Mouse (Mus musculus) embryonic facial prominence, embryonic 14.5 days (tissue): ENCODE data around the gene Dpyd. TPM values are rescaled to one million over a fixed set of nuclear protein-coding genes. Genes with fewer than 3 reads are reported as not detected.

Experiments
- ATAC-seq: fragments of 200-750 bp; cut with Nextera tagmentation; 2 replicates; pipeline ENCODE4 v1.8.0; 2017; ENCODE audit warnings: low read depth, moderate number of reproducible peaks, moderate TSS enrichment
- DNase-seq: peaks from one replicate; pipeline ENCODE4 v3.0.0-alpha.2; 2015; ENCODE audit warnings: low spot score
- H3K27ac ChIP-seq: fragments of 300-500 bp; sonication (generic); replicated peaks from 2 replicates; pipeline ENCODE4 v1.5.1; 2014; ENCODE audit warnings: low read depth, mild to moderate bottlenecking, low read length, moderate library complexity
- H3K27me3 ChIP-seq: fragments of 300-500 bp; sonication (generic); replicated peaks from 2 replicates; pipeline ENCODE4 v1.6.1; 2014; ENCODE audit warnings: low read length; ENCODE audit not compliant: control insufficient read depth, insufficient read depth
- H3K36me3 ChIP-seq: fragments of 300-500 bp; sonication (generic); 2 replicates; pipeline ENCODE4 v1.6.1; 2014; ENCODE audit warnings: low read length, mixed read lengths; ENCODE audit not compliant: control insufficient read depth, insufficient read depth
- H3K4me1 ChIP-seq: fragments of 300-500 bp; sonication (generic); 2 replicates; pipeline ENCODE4 v1.6.1; 2014; ENCODE audit warnings: antibody characterized with exemption, low read length; ENCODE audit not compliant: control insufficient read depth, insufficient read depth
- H3K4me2 ChIP-seq: fragments of 300-500 bp; sonication (generic); 2 replicates; pipeline ENCODE4 v1.6.1; 2014; ENCODE audit warnings: low read depth, mild to moderate bottlenecking, low read length, moderate library complexity, mixed read lengths
- H3K4me3 ChIP-seq: fragments of 300-500 bp; sonication (generic); 2 replicates; pipeline ENCODE4 v1.5.1; 2014; ENCODE audit warnings: low read depth, mild to moderate bottlenecking, low read length
- H3K9ac ChIP-seq: fragments of 300-500 bp; sonication (generic); 2 replicates; pipeline ENCODE4 v1.6.1; 2014; ENCODE audit warnings: low read depth, mild to moderate bottlenecking, low read length, moderate library complexity, mixed read lengths
- H3K9me3 ChIP-seq: fragments of 300-500 bp; sonication (generic); 2 replicates; pipeline ENCODE4 v1.6.1; 2016; ENCODE audit warnings: low read length; ENCODE audit not compliant: control insufficient read depth
- WGBS: fragments of 180-500 bp; shearing (Covaris S2); extraction: QIAGEN DNeasy Blood & Tissue Kit; methylation state at CpG from one replicate; pipeline ENCODE4 v1.1.7; 2014; 5-methylcytosine and 5-hydroxymethylcytosine counted together
- polyA plus RNA-seq: library from polyadenylated mRNA; unstranded; fragments of >200 nt; fragmentation: Nextera tagmentation; extraction: Ambion mirVana; gene quantifications from 2 replicates; pipeline ENCODE4 v1.2.1, GENCODE M21; 2014

The Dpyd gene
- polyA plus RNA-seq, 1 experiment from 2014 or later, result 6.9 TPM

GRCm38 (mm10) chr3:119168166-119168565 lies 606.2 kb downstream of the Dpyd start:
- 64% methylated on average over 2 of the region's 2 CpGs for WGBS
- no peaks in the 10 kb centered on the region for H3K9me3 ChIP-seq
- H3K4me2 ChIP-seq, result no peak overlapping the region
- no peak for ATAC-seq
- no peak for DNase-seq
- no peak overlapping the region for H3K9ac ChIP-seq
- H3K36me3 ChIP-seq, result no peaks in the 10 kb centered on the region
- H3K27ac ChIP-seq, result no peak overlapping the region
- no peaks in the 10 kb centered on the region for H3K27me3 ChIP-seq
- no peaks in the 10 kb centered on the region for H3K4me1 ChIP-seq
- no peak overlapping the region for H3K4me3 ChIP-seq

GRCm38 (mm10) chr3:119168661-119169060 lies 606.7 kb downstream of the Dpyd start:
- no peaks in the 10 kb centered on the region for H3K27me3 ChIP-seq
- no peak overlapping the region for H3K4me3 ChIP-seq
- no peaks in the 10 kb centered on the region for H3K9me3 ChIP-seq
- no peak overlapping the region for H3K9ac ChIP-seq
- WGBS, result 19% methylated on average over 1 of the region's 1 CpGs
- ATAC-seq (no peak), DNase-seq (no peak)
- no peak overlapping the region for H3K27ac ChIP-seq
- H3K4me1 ChIP-seq, result no peaks in the 10 kb centered on the region
- H3K36me3 ChIP-seq, result no peaks in the 10 kb centered on the region
- no peak overlapping the region for H3K4me2 ChIP-seq

- H3K27me3 ChIP-seq, result no peaks in the 10 kb centered on the region
- ATAC-seq (no peak; the same call in 1 of the 2 replicates), DNase-seq (peak; percentile 54)
- no peaks in the 10 kb centered on the region for H3K36me3 ChIP-seq
- H3K4me1 ChIP-seq, result no peaks in the 10 kb centered on the region
- H3K9me3 ChIP-seq, result no peaks in the 10 kb centered on the region
- H3K27ac ChIP-seq, result no peak overlapping the region
- no peak overlapping the region for H3K4me3 ChIP-seq
- WGBS, result 86% methylated on average over 3 of the region's 3 CpGs
- no peak overlapping the region for H3K4me2 ChIP-seq
- no peak overlapping the region for H3K9ac ChIP-seq
Measured at GRCm38 (mm10) chr3:119183261-119183660, 621.3 kb downstream of the Dpyd start.

- Histone ChIP-seq H3K4me2 (no peak overlapping the region), H3K36me3 (no peaks in the 10 kb centered on the region), H3K27me3 (no peaks in the 10 kb centered on the region), H3K27ac (no peak overlapping the region), H3K4me3 (no peak overlapping the region), H3K4me1 (no peaks in the 10 kb centered on the region), H3K9me3 (no peaks in the 10 kb centered on the region), H3K9ac (no peak overlapping the region)
- ATAC-seq (no peak), DNase-seq (no peak)
- 75% methylated on average over 6 of the region's 6 CpGs for WGBS
Measured at GRCm38 (mm10) chr3:119194071-119194470, 632.1 kb downstream of the Dpyd start.

- Histone ChIP-seq H3K27ac (no peak overlapping the region), H3K4me3 (no peak overlapping the region), H3K9ac (no peak overlapping the region), H3K4me2 (no peak overlapping the region), H3K36me3 (no peaks in the 10 kb centered on the region), H3K4me1 (no peaks in the 10 kb centered on the region), H3K9me3 (no peaks in the 10 kb centered on the region), H3K27me3 (no peaks in the 10 kb centered on the region)
- ATAC-seq, result no peak
- WGBS, result 79% methylated on average over 4 of the region's 4 CpGs
- DNase-seq, result no peak
Measured at GRCm38 (mm10) chr3:119195613-119196012, 633.7 kb downstream of the Dpyd start.

GRCm38 (mm10) chr3:119220763-119221412 lies 659.0 kb downstream of the Dpyd start:
- Histone ChIP-seq H3K27me3 (no peaks in the 10 kb centered on the region), H3K4me3 (no peak overlapping the region), H3K36me3 (no peaks in the 10 kb centered on the region), H3K4me2 (no peak overlapping the region), H3K4me1 (no peaks in the 10 kb centered on the region), H3K9me3 (no peaks in the 10 kb centered on the region), H3K9ac (no peak overlapping the region), H3K27ac (no peak overlapping the region)
- WGBS, result 65% methylated on average over 2 of the region's 2 CpGs
- ATAC-seq, result no peak
- no peak for DNase-seq

GRCm38 (mm10) chr3:119243181-119243580 lies 681.3 kb downstream of the Dpyd start:
- Histone ChIP-seq H3K9me3 (no peaks in the 10 kb centered on the region), H3K4me1 (no peaks in the 10 kb centered on the region), H3K27me3 (no peaks in the 10 kb centered on the region), H3K4me3 (no peak overlapping the region), H3K36me3 (no peaks in the 10 kb centered on the region), H3K27ac (no peak overlapping the region), H3K9ac (no peak overlapping the region), H3K4me2 (no peak overlapping the region)
- WGBS, result 88% methylated on average over 3 of the region's 3 CpGs
- ATAC-seq (no peak), DNase-seq (no peak)

GRCm38 (mm10) chr3:119256516-119256915 lies 694.6 kb downstream of the Dpyd start:
- Histone ChIP-seq H3K36me3 (no peaks in the 10 kb centered on the region), H3K27ac (no peak overlapping the region), H3K4me2 (no peak overlapping the region), H3K4me1 (no peaks in the 10 kb centered on the region), H3K4me3 (no peak overlapping the region), H3K27me3 (no peaks in the 10 kb centered on the region), H3K9me3 (no peaks in the 10 kb centered on the region), H3K9ac (no peak overlapping the region)
- DNase-seq, result peak; percentile 14
- ATAC-seq, result no peak
- WGBS, result 54% methylated on average over 5 of the region's 5 CpGs

- no peaks in the 10 kb centered on the region for H3K9me3 ChIP-seq
- H3K4me2 ChIP-seq, result no peak overlapping the region
- no peak overlapping the region for H3K27ac ChIP-seq
- no peaks in the 10 kb centered on the region for H3K4me1 ChIP-seq
- 66% methylated on average over 2 of the region's 2 CpGs for WGBS
- no peak overlapping the region for H3K4me3 ChIP-seq
- H3K9ac ChIP-seq, result no peak overlapping the region
- H3K27me3 ChIP-seq, result no peaks in the 10 kb centered on the region
- DNase-seq (peak; percentile 82), ATAC-seq (no peak)
- no peaks in the 10 kb centered on the region for H3K36me3 ChIP-seq
Measured at GRCm38 (mm10) chr3:119275241-119275640, 713.3 kb downstream of the Dpyd start.
